Mouse (Mus musculus) MEL (cell line): ENCODE data around the gene Gm7168. TPM values are rescaled to one million over a fixed set of nuclear protein-coding genes. Genes with fewer than 3 reads are reported as not detected.

ENCODE experiments used
- DNase-seq: peaks from one replicate; pipeline ENCODE4 v3.0.0; 2011; ENCODE audit warnings: low read depth, low spot score
- H3K27ac ChIP-seq: 2 replicates; pipeline ENCODE4 v1.5.1; 2012; ENCODE audit warnings: low read depth, mild to moderate bottlenecking, control low read depth, low read length, moderate library complexity; ENCODE audit not compliant: control insufficient read depth
- H3K27me3 ChIP-seq, 2 experiments: fragments of 150-350 bp in 1 of 2; sonication (generic) in 1 of 2; 2 replicates each; pipeline ENCODE4 v1.6.1; 2012; ENCODE audit warnings: low read length in 2 of 2, mild to moderate bottlenecking in 2 of 2, improper control_type of control experiment in 1 of 2, moderate library complexity in 1 of 2; ENCODE audit not compliant: insufficient read depth in 2 of 2, control insufficient read depth in 1 of 2
- H3K36me3 ChIP-seq, 2 experiments: 2 replicates each; pipeline ENCODE4 v1.6.1; 2012 to 2014; ENCODE audit warnings: low read length in 2 of 2, improper control_type of control experiment in 1 of 2, inconsistent platforms in 1 of 2, mild to moderate bottlenecking in 1 of 2; ENCODE audit not compliant: insufficient read depth in 2 of 2, control insufficient read depth in 1 of 2
- H3K4me1 ChIP-seq, 2 experiments: fragments of 150-350 bp in 1 of 2; sonication (generic) in 1 of 2; 2 replicates each; pipeline ENCODE4 v1.6.1; 2012; ENCODE audit warnings: low read length in 2 of 2, improper control_type of control experiment in 1 of 2, mild to moderate bottlenecking in 1 of 2; ENCODE audit not compliant: insufficient read depth in 2 of 2, control insufficient read depth in 1 of 2
- H3K4me3 ChIP-seq, 2 experiments: fragments of 150-350 bp in 1 of 2; sonication (generic) in 1 of 2; 2 replicates each; pipeline ENCODE4 v1.5.1; 2012; ENCODE audit warnings: low read depth in 2 of 2, low read length in 2 of 2, mild to moderate bottlenecking in 2 of 2, moderate library complexity in 2 of 2, control low read depth in 1 of 2, improper control_type of control experiment in 1 of 2; ENCODE audit not compliant: control insufficient read depth in 1 of 2, insufficient read depth in 1 of 2
- H3K79me2 ChIP-seq: 2 replicates; pipeline ENCODE4 v1.6.1; 2012; ENCODE audit warnings: mild to moderate bottlenecking, low read length, moderate library complexity; ENCODE audit not compliant: control insufficient read depth, poor library complexity, insufficient read depth
- H3K9ac ChIP-seq: 2 replicates; pipeline ENCODE4 v1.6.1; 2012; ENCODE audit warnings: low read depth, mild to moderate bottlenecking, control low read depth, low read length, moderate library complexity; ENCODE audit not compliant: control insufficient read depth, poor library complexity, severe bottlenecking
- H3K9me3 ChIP-seq: fragments of 150-350 bp; sonication (generic); replicated peaks from 2 replicates; pipeline ENCODE4 v1.6.1; 2012; ENCODE audit warnings: mild to moderate bottlenecking, low read length, improper control_type of control experiment, moderate library complexity; ENCODE audit not compliant: insufficient read depth
- BHLHE40 ChIP-seq: IDR thresholded peaks from 2 replicates; pipeline ENCODE4 v1.6.1; 2012; ENCODE audit warnings: low read depth, mild to moderate bottlenecking, inconsistent platforms, low read length, improper control_type of control experiment, borderline replicate concordance
- CHD1 ChIP-seq: IDR thresholded peaks from 2 replicates; pipeline ENCODE4 v1.6.1; 2012; ENCODE audit warnings: low read depth, mild to moderate bottlenecking, inconsistent platforms, low read length, improper control_type of control experiment
- CTCF ChIP-seq, 3 experiments: IDR thresholded peaks in 2 of 3; conservative IDR thresholded peaks in 1 of 3; 2 replicates each; pipeline ENCODE4 v1.5.1; 2011 to 2012; ENCODE audit warnings: low read length in 3 of 3, low read depth in 2 of 3, mild to moderate bottlenecking in 2 of 3, improper control_type of control experiment in 1 of 3, inconsistent platforms in 1 of 3, mixed read lengths in 1 of 3, moderate library complexity in 1 of 3; ENCODE audit not compliant: control insufficient read depth in 1 of 3, insufficient read depth in 1 of 3, poor library complexity in 1 of 3, severe bottlenecking in 1 of 3
- EP300 ChIP-seq, 2 experiments: IDR thresholded peaks; 2 replicates each; pipeline ENCODE4 v1.6.1; 2011; ENCODE audit warnings: improper control_type of control experiment in 2 of 2, low read length in 2 of 2, low read depth in 1 of 2, mild to moderate bottlenecking in 1 of 2
- ETS1 ChIP-seq: IDR thresholded peaks from 2 replicates; pipeline ENCODE4 v1.6.1; 2012; ENCODE audit warnings: low read depth, mild to moderate bottlenecking, inconsistent platforms, low read length, improper control_type of control experiment, moderate library complexity
- GABPA ChIP-seq: IDR thresholded peaks from 2 replicates; pipeline ENCODE4 v1.6.1; 2012; ENCODE audit warnings: low read depth, mild to moderate bottlenecking, inconsistent platforms, low read length, improper control_type of control experiment, moderate library complexity
- GATA1 ChIP-seq: IDR thresholded peaks from 2 replicates; pipeline ENCODE4 v1.6.1; 2011; ENCODE audit warnings: low read depth, low read length, improper control_type of control experiment
- HCFC1 ChIP-seq: IDR thresholded peaks from 2 replicates; pipeline ENCODE4 v1.6.1; 2012; ENCODE audit warnings: low read depth, mild to moderate bottlenecking, inconsistent platforms, low read length, improper control_type of control experiment, moderate library complexity
- KAT2A ChIP-seq: conservative IDR thresholded peaks from 2 replicates; pipeline ENCODE4 v1.6.1; 2012; ENCODE audit warnings: low read depth, low read length, improper control_type of control experiment, inconsistent platforms
- MAFK ChIP-seq: IDR thresholded peaks from 2 replicates; pipeline ENCODE4 v1.6.1; 2011; ENCODE audit warnings: low read depth, mild to moderate bottlenecking, low read length, improper control_type of control experiment, borderline replicate concordance
- MAX ChIP-seq: IDR thresholded peaks from 2 replicates; pipeline ENCODE4 v1.6.1; 2011; ENCODE audit warnings: low read length, improper control_type of control experiment
- MAZ ChIP-seq: IDR thresholded peaks from 2 replicates; pipeline ENCODE4 v1.6.1; 2012; ENCODE audit warnings: low read depth, mild to moderate bottlenecking, inconsistent platforms, low read length, improper control_type of control experiment
- MEF2A ChIP-seq: IDR thresholded peaks from 2 replicates; pipeline ENCODE4 v1.6.1; 2014; ENCODE audit warnings: low read depth, mild to moderate bottlenecking, inconsistent platforms, low read length, improper control_type of control experiment; ENCODE audit not compliant: poor library complexity, insufficient replicate concordance, severe bottlenecking; ENCODE audit errors: extremely low read depth
- MXI1 ChIP-seq: IDR thresholded peaks from 2 replicates; pipeline ENCODE4 v1.6.1; 2011; ENCODE audit warnings: mild to moderate bottlenecking, low read depth, low read length, improper control_type of control experiment
- MYB ChIP-seq: IDR thresholded peaks from 2 replicates; pipeline ENCODE4 v1.6.1; 2011; ENCODE audit warnings: mild to moderate bottlenecking, low read depth, low read length, improper control_type of control experiment
- MYC ChIP-seq: IDR thresholded peaks from 2 replicates; pipeline ENCODE4 v1.6.1; 2011; ENCODE audit warnings: low read depth, mild to moderate bottlenecking, low read length, improper control_type of control experiment, moderate library complexity
- NELFE ChIP-seq: IDR thresholded peaks from 2 replicates; pipeline ENCODE4 v1.6.1; 2011; ENCODE audit warnings: low read depth, low read length, improper control_type of control experiment
- POLR2A ChIP-seq, 2 experiments: IDR thresholded peaks; 2 replicates each; pipeline ENCODE4 v1.6.1; 2011 to 2012; ENCODE audit warnings: low read length in 2 of 2, mild to moderate bottlenecking in 2 of 2, control low read depth in 1 of 2, improper control_type of control experiment in 1 of 2, low read depth in 1 of 2, moderate library complexity in 1 of 2; ENCODE audit not compliant: control insufficient read depth in 1 of 2, insufficient read depth in 1 of 2, poor library complexity in 1 of 2
- POLR2AphosphoS5 ChIP-seq: IDR thresholded peaks from 2 replicates; pipeline ENCODE4 v1.6.1; 2012; ENCODE audit warnings: low read depth, borderline replicate concordance, mild to moderate bottlenecking, inconsistent platforms, low read length, moderate library complexity, mixed read lengths
- RAD21 ChIP-seq: IDR thresholded peaks from 2 replicates; pipeline ENCODE4 v1.6.1; 2011; ENCODE audit warnings: mild to moderate bottlenecking, low read depth, low read length, improper control_type of control experiment
- RCOR1 ChIP-seq: IDR thresholded peaks from 2 replicates; pipeline ENCODE4 v1.6.1; 2012; ENCODE audit warnings: low read depth, mild to moderate bottlenecking, inconsistent platforms, low read length, improper control_type of control experiment
- SIN3A ChIP-seq: IDR thresholded peaks from 2 replicates; pipeline ENCODE4 v1.6.1; 2012; ENCODE audit warnings: low read length, improper control_type of control experiment, inconsistent platforms
- SMC3 ChIP-seq: IDR thresholded peaks from 2 replicates; pipeline ENCODE4 v1.6.1; 2011; ENCODE audit warnings: low read depth, low read length, improper control_type of control experiment
- UBTF ChIP-seq: IDR thresholded peaks from 2 replicates; pipeline ENCODE4 v1.6.1; 2012; ENCODE audit warnings: low read depth, mild to moderate bottlenecking, inconsistent platforms, low read length, improper control_type of control experiment, moderate library complexity, borderline replicate concordance; ENCODE audit not compliant: insufficient read depth
- USF1 ChIP-seq: IDR thresholded peaks from 2 replicates; pipeline ENCODE4 v1.6.1; 2014; ENCODE audit warnings: low read depth, mild to moderate bottlenecking, inconsistent platforms, low read length, improper control_type of control experiment, moderate library complexity
- ZMIZ1 ChIP-seq: IDR thresholded peaks from 2 replicates; pipeline ENCODE4 v1.6.1; 2012; ENCODE audit warnings: low read depth, mild to moderate bottlenecking, inconsistent platforms, low read length, improper control_type of control experiment, moderate library complexity
- polyA plus RNA-seq, 2 experiments: library from polyadenylated mRNA; stranded (reverse) in 1 of 2; unstranded in 1 of 2; fragments of >175 nt in 1 of 2; fragments of >200 nt in 1 of 2; gene quantifications; 2 replicates each; pipeline versions ENCODE4 v1.2.1 to v1.2.4; 2012; ENCODE audit warnings: low replicate concordance in 2 of 2, low read depth in 1 of 2; ENCODE audit not compliant: insufficient read length in 2 of 2, insufficient read depth in 1 of 2, missing spikeins in 1 of 2
- total RNA-seq: library from RNA; depleted of rRNA; stranded (reverse); fragments of 300-350 nt; gene quantifications from 2 replicates; pipeline ENCODE4 v1.2.3, GENCODE M21; 2012

The Gm7168 gene
- total and polyA plus RNA-seq, 3 experiments: not detected

- no peaks in the 10 kb centered on the region for H3K9me3 ChIP-seq
- TF ChIP-seq GATA1 (no peak), EP300 (IDR thresholded peaks at IDR 0.05; ENCODE audit: low read depth in 1 of 2, low read length in 2 of 2) (no peak), CTCF (IDR thresholded peaks at IDR 0.05 in 2 of 3, conservative IDR thresholded peaks at IDR 0.05 in 1 of 3; ENCODE audit: control insufficient read depth in 1 of 3, insufficient read depth in 1 of 3, low read depth in 2 of 3, low read length in 3 of 3, poor library complexity in 1 of 3, severe bottlenecking in 1 of 3) (no peak), KAT2A (no peak), ETS1 (no peak), MAFK (no peak), ZMIZ1 (no peak), MAX (no peak), BHLHE40 (no peak), NELFE (no peak), POLR2A (IDR thresholded peaks at IDR 0.05; ENCODE audit: control insufficient read depth in 1 of 2, insufficient read depth in 1 of 2, low read depth in 1 of 2, low read length in 2 of 2, poor library complexity in 1 of 2) (no peak), MAZ (no peak), GABPA (no peak), USF1 (no peak), POLR2AphosphoS5 (no peak), RAD21 (no peak), MEF2A (no peak)
Observed at GRCm38 (mm10) chr17:13899241-13899640, 48.9 kb upstream of the Gm7168 start.

GRCm38 (mm10) chr17:13903793-13904192 lies 44.4 kb upstream of the Gm7168 start:
- no peak for DNase-seq
- Histone ChIP-seq H3K9me3 (no peaks in the 10 kb centered on the region), H3K27ac (no peak overlapping the region), H3K79me2 (no peaks in the 10 kb centered on the region), H3K27me3 (no peaks in the 10 kb centered on the region), H3K4me3 (no peak overlapping the region), H3K4me1 (no peaks in the 10 kb centered on the region), H3K36me3 (no peaks in the 10 kb centered on the region), H3K9ac (no peak overlapping the region)
- TF ChIP-seq MAFK: no peak
- no peak for TF ChIP-seq UBTF
- TF ChIP-seq RCOR1: no peak
- TF ChIP-seq POLR2A (IDR thresholded peaks at IDR 0.05; ENCODE audit: control insufficient read depth in 1 of 2, insufficient read depth in 1 of 2, low read depth in 1 of 2, low read length in 2 of 2, poor library complexity in 1 of 2): no peak
- TF ChIP-seq CHD1: no peak
- TF ChIP-seq MYC: no peak
- no peak for TF ChIP-seq HCFC1
- TF ChIP-seq MYB: no peak
- TF ChIP-seq SIN3A: no peak
- no peak for TF ChIP-seq GATA1
- no peak for TF ChIP-seq EP300 (IDR thresholded peaks at IDR 0.05; ENCODE audit: low read depth in 1 of 2, low read length in 2 of 2)
- no peak for TF ChIP-seq MXI1
- TF ChIP-seq SMC3: no peak

More at GRCm38 (mm10) chr17:13899241-13899640, 48.9 kb upstream of the Gm7168 start:
- Histone ChIP-seq H3K27me3 (no peaks in the 10 kb centered on the region), H3K4me3 (no peak overlapping the region), H3K36me3 (no peaks in the 10 kb centered on the region), H3K9ac (no peak overlapping the region), H3K79me2 (no peaks in the 10 kb centered on the region), H3K4me1 (no peaks in the 10 kb centered on the region), H3K27ac (no peak overlapping the region)
- no peak for DNase-seq
